Mouse (Mus musculus) gastrocnemius, postnatal 14 days (tissue): Measurements from ENCODE around the gene Tspear. TPM values are rescaled to one million over a fixed set of nuclear protein-coding genes. Genes with fewer than 3 reads are reported as not detected.
"Not testable (repeated sequence)": the region's sequence is repeated elsewhere in the genome, so short reads cannot be mapped to it uniquely, and the experiment has no call there.

Experiments
- DNase-seq: peaks from one replicate; pipeline ENCODE4 v3.0.0; 2021; ENCODE audit warnings: mixed read lengths
- intact Hi-C: fragments of 180-260 bp; cut with DNase I; formaldehyde crosslinking; loops from one replicate; pipeline ENCODE4 v1.15.1; 2025; ENCODE audit warnings: low total_unique reads
- total RNA-seq, 2 experiments: library from RNA; stranded (reverse); gene quantifications; 2 replicates each; pipeline ENCODE4 v1.2.3; 2021

Gene Tspear
- total RNA-seq, 2 experiments from 2014 or later: not detected

- DNase-seq, intact Hi-C loops: not testable (repeated sequence)
Observed at GRCm38 (mm10) chr10:77772142-77772541, 85.8 kb downstream of the Tspear start.

DNA sequence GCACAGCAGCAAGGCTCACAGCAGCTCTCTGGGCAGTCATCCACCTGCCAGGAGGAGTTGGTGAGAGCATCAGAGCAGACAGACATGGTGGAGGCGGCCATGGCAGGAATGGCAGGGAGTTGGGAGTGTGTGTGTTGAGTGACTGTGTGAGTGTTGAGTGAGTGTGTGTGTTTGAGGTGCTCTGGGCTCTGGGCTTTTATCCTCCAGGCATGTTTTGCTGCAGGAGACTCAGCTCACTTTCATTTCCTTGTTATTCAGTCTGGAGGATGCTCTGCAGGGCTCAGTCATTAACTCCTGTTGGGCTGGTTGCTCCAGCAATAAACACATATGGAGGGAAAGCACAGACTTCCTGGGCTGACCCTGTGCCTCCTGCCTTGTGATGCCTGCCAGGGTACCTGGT is 90.5 kb downstream of the Tspear start, which contains the start of gene Gm7138:
Gm7138 (minus strand) TSS at position 101 of the 400 bp plus-strand sequence.
- DNase-seq, intact Hi-C loops: not testable (repeated sequence)

DNA sequence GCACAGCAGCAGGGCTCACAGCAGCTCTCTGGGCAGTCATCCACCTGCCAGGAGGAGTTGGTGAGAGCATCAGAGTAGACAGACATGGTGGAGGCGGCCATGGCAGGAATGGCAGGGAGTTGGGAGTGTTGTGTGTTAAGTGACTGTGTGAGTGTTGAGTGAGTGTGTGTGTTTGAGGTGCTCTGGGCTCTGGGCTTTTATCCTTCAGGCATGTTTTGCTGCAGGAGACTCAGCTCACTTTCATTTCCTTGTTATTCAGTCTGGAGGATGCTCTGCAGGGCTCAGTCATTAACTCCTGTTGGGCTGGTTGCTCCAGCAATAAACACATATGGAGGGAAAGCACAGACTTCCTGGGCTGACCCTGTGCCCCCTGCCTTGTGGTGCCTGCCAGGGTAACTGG is 96.1 kb downstream of the Tspear start, which contains the start of gene Gm3250:
Gm3250 (minus strand) TSS at position 101 of the 400 bp plus-strand sequence.
- DNase-seq, intact Hi-C loops: not testable (repeated sequence)

GRCm38 (mm10) chr10:77783396-77783795 is 97.0 kb downstream of the Tspear start:
- DNase-seq, intact Hi-C loops: not testable (repeated sequence)

GRCm38 (mm10) chr10:77787876-77788275 is 101.5 kb downstream of the Tspear start, which contains the start of gene Gm7137:
Gene Gm7137, minus strand, starts transcription at chr10:77788200.
- intact Hi-C loops, DNase-seq: not testable (repeated sequence)

GRCm38 (mm10) chr10:77788621-77789020 is 102.3 kb downstream of the Tspear start:
- intact Hi-C loops: no loop called here
- DNase-seq: no peak

- no peak for DNase-seq
- intact Hi-C loops: no loop called here
Observed at GRCm38 (mm10) chr10:77794976-77795375, 108.6 kb downstream of the Tspear start, which contains the start of gene Gm9639. Gene Gm9639, minus strand, starts transcription at chr10:77795076.

- DNase-seq: no peak
- intact Hi-C loops: no loop called here
Observed at GRCm38 (mm10) chr10:77797677-77798076, 111.3 kb downstream of the Tspear start.

DNA sequence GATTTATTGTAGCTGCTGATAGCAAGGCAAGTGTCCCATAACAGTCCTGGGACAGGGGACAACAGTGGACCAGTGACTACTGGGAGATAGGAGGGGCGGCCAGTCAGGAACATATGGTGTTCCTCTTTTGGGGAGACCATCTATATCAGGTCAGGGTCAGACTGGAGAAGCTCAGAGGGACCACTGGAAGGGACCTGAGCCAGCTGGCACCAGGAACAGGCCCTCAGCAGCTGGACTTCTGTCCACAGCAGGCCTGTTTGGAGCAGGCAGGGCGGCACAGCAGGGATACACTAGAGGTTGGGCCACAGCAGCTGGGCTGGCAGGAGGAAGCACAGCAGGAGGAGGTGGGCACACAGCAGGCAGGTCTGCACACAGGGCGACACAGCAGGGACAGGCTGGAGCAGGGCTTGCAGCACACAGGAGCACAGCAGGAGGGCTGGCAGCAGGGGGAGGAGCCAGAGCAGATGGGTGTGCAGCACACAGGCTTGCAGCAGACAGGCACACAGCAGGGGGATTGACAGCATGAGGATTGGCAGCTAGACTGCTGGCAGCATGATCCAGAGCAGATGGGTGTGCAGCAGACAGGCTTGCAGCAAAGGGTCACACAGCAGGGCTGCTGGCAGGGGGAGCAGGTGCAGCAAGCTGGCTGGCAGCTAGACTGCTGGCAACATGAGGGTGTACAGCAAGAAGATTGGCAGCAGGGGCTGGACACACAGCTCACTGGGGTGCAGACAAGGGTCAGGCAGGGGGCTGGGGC is 112.0 kb downstream of the Tspear start:
- intact Hi-C loops, DNase-seq: not testable (repeated sequence)

- DNase-seq: no peak
- intact Hi-C loops: no loop called here
Observed at GRCm38 (mm10) chr10:77798921-77799508, 112.6 kb downstream of the Tspear start, which contains the start of gene Gm19668. Gene Gm19668, minus strand, starts transcription at chr10:77799133.

- DNase-seq: no peak
- intact Hi-C loops: no loop called here
Observed at GRCm38 (mm10) chr10:77804095-77804494, 117.7 kb downstream of the Tspear start.

DNA sequence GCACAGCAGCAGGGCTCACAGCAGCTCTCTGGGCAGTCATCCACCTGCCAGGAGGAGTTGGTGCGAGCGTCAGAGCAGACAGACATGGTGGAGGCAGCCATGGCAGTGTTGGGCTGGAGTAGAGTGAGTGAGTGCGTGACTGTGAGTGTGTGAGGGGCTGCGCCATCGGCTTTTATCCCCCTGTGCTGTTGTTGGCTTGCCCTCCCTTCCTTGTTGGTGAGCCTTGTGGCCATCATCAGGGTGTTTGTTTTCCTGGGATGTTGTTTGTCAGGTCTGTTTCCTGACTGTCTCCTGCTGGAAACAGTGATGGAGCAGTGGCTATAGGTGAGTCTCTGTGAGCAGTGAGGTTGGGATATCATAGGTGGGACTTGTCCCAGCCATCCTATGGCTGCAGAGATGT is 125.4 kb downstream of the Tspear start, which contains the start of gene Gm9507:
Gm9507 (minus strand) TSS at position 101 of the 400 bp plus-strand sequence.
- intact Hi-C loops: no loop called here
- DNase-seq: no peak

- no peak for DNase-seq
- intact Hi-C loops: no loop called here
Observed at GRCm38 (mm10) chr10:77814382-77814781, 128.0 kb downstream of the Tspear start, which contains the start of gene Gm2696. Gene Gm2696, plus strand, starts transcription at chr10:77814682.

DNA sequence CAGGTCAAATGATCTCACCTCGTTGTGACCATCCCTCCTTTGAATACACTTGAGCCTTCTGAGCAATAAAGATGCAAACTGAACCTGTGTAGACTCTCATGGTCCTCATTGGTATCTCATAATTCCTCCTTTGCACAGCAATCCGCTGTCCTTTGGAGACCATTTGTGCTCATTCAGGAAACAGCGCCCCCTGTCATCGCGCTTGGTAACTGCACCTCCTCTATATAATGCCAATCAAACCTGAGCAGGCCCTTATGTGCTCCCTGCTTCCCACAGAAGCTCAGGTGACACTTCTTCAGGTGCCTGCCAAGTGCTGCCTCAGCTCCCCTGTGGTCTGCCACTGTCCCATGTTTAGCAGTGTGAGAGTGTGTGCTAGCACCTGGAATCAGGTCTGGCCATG is 129.1 kb downstream of the Tspear start:
- no peak for DNase-seq
- intact Hi-C loops: no loop called here

GRCm38 (mm10) chr10:77818523-77818922 is 132.2 kb downstream of the Tspear start:
- DNase-seq: no peak

DNA sequence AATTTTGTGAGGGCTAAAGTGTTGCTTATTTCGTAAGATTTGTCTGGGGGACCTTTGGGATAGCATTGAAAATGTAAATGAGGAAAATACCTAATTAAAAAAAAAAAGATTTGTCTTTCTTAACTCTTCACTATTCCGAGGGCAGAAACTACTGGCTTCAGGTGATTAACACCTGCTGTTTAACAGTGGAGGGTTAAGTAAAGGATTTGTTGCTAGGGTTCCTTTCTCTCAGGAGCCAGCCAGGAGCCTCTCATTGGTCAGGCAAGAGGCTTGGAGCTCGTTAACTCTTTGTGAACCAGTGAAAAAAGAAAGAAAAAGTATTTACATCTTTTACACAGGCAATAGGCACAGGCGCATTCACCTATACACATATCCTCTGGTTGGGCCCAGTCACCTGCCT is 132.8 kb downstream of the Tspear start:
- no peak for DNase-seq
- intact Hi-C loops: no loop called here

More at GRCm38 (mm10) chr10:77818523-77818922, 132.2 kb downstream of the Tspear start:
- intact Hi-C loops: no loop called here

DNA sequence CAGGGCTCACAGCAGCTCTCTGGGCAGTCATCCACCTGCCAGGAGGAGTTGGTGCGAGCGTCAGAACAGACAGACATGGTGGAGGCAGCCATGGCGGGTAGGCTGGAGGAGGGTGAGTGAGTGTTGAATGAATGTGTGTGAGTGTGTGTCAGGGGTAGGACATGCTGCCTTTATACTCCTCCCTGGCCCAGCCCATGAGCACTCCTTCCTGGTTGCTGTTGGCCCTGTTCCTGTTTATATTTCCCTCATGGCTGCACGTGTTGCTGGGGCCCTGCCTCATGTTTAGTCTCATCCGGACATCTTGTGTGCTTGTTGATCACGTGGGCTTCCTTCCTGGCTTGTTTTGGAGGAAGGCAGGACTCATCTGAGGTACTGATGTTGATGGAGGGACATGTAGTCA is 140.6 kb downstream of the Tspear start, which contains the start of gene Krtap10-4:
Krtap10-4 (minus strand) TSS at position 145 of the 400 bp plus-strand sequence.
- DNase-seq: no peak
- intact Hi-C loops: no loop called here

- intact Hi-C loops: no loop called here
- DNase-seq: no peak
Observed at GRCm38 (mm10) chr10:77835647-77836046, 149.3 kb downstream of the Tspear start, which contains the start of gene Krtap10-10. Gene Krtap10-10, plus strand, starts transcription at chr10:77835947.

GRCm38 (mm10) chr10:77839006-77839405 is 152.6 kb downstream of the Tspear start:
- intact Hi-C loops: no loop called here
- DNase-seq: no peak

- DNase-seq: no peak
- intact Hi-C loops: no loop called here
Observed at GRCm38 (mm10) chr10:77846503-77846902, 160.1 kb downstream of the Tspear start, which contains the start of gene Gm36176. Gene Gm36176, plus strand, starts transcription at chr10:77846803.
